ENCODE assay signal across 29 mouse cellular contexts in genomic region chr1:45868050-45868449, GRCm38 (mm10). TPM values are rescaled to one million over a fixed set of nuclear protein-coding genes. Genes with fewer than 3 reads are reported as not detected.
DNase-seq lines count a peak whose midpoint lies in the region; ATAC-seq and TF ChIP-seq lines count a peak whose summit lies in the region.
"Had no signal": no experiment of that assay in that cellular context is flagged by ENCODE, and none has a peak within 500 bp of the region (broad histone marks: within the 10 kb centered on the region; RNA-seq: fewer than 3 reads in every experiment).

No protein-coding gene starts in this region.

- no peaks in the 10 kb centered on the region for H3K36me3 ChIP-seq in heart, embryonic 13.5 days
- no peaks in the 10 kb centered on the region for H3K36me3 ChIP-seq in kidney, postnatal 0 days (ENCODE audit: insufficient read depth, low read length)
- H3K36me3 ChIP-seq in spleen, adult 2 months (ENCODE audit: control insufficient read depth, insufficient read depth, low read length): no peaks in the 10 kb centered on the region
- no peaks in the 10 kb centered on the region for H3K36me3 ChIP-seq in stomach, postnatal 0 days (ENCODE audit: control insufficient read depth, insufficient read depth, low read length)
- H3K36me3 ChIP-seq: embryonic facial prominence, embryonic 15.5 days; forebrain, embryonic 10.5 days; G1E; hindbrain, embryonic 10.5 days; limb, embryonic 12.5 days; midbrain, embryonic 15.5 days had no signal

- no peak for TF ChIP-seq EP300 in stomach, postnatal 0 days (optimal IDR thresholded peaks at IDR 0.05)

- no peak overlapping the region for H3K4me2 ChIP-seq in heart, embryonic 13.5 days
- H3K4me2 ChIP-seq in kidney, postnatal 0 days (ENCODE audit: low read length): no peak overlapping the region
- no peak overlapping the region for H3K4me2 ChIP-seq in stomach, postnatal 0 days (replicated peaks; ENCODE audit: low read depth)
- H3K4me2 ChIP-seq: embryonic facial prominence, embryonic 15.5 days; limb, embryonic 12.5 days; midbrain, embryonic 15.5 days had no signal

- no peak for ATAC-seq in heart, embryonic 13.5 days (ENCODE audit: extremely low read depth, insufficient number of reproducible peaks, low FRiP score, low TSS enrichment)
- peak; percentile 26; the same call in 1 of the 2 replicates for ATAC-seq in kidney, postnatal 0 days (replicated peaks; ENCODE audit: low FRiP score, low read depth)
- no peak for ATAC-seq in stomach, postnatal 0 days (ENCODE audit: low FRiP score, low TSS enrichment)
- ATAC-seq: activated CD4-positive, CD25-positive, alpha-beta regulatory T cell, adult 4 months; forebrain, postnatal 0 days; midbrain, embryonic 15.5 days had no signal

- WGBS in heart, embryonic 13.5 days: 67% methylated on average over 1 of the region's 1 CpGs
- 35% methylated on average over 1 of the region's 1 CpGs for WGBS in kidney, postnatal 0 days
- WGBS in spleen, adult 2 months: 91% methylated on average over 1 of the region's 1 CpGs
- 44% methylated on average over 1 of the region's 1 CpGs for whole genome bisulfite sequencing in stomach, postnatal 0 days

- H3K9ac ChIP-seq in heart, embryonic 13.5 days: no peak overlapping the region
- H3K9ac ChIP-seq in kidney, postnatal 0 days (ENCODE audit: low read depth, low read length): no peak overlapping the region
- H3K9ac ChIP-seq in stomach, postnatal 0 days (ENCODE audit: low read length): no peak overlapping the region
- H3K9ac ChIP-seq: embryonic facial prominence, embryonic 15.5 days; forebrain, postnatal 0 days; limb, embryonic 12.5 days; midbrain, embryonic 15.5 days had no signal

- peak overlapping the region; percentile 33; the same call in 1 of the 2 replicates for H3K27ac ChIP-seq in heart, embryonic 13.5 days (replicated peaks)
- peak overlapping the region; percentile 62 for H3K27ac ChIP-seq in kidney, postnatal 0 days
- H3K27ac ChIP-seq in spleen, adult 2 months (ENCODE audit: insufficient read depth, low read length): peak overlapping the region; percentile 46; the same call in 1 of the 2 replicates
- 0 out of 2 replicates have a peak overlapping the region, but pooled peaks have one; percentile 20 for H3K27ac ChIP-seq in stomach, postnatal 0 days (replicated peaks)
- H3K27ac ChIP-seq: embryonic facial prominence, embryonic 15.5 days; forebrain, embryonic 10.5 days; hindbrain, embryonic 10.5 days; limb, embryonic 12.5 days; midbrain, embryonic 15.5 days had no signal

- H3K4me3 ChIP-seq in heart, embryonic 13.5 days: no peak overlapping the region
- no peak overlapping the region for H3K4me3 ChIP-seq in kidney, postnatal 0 days (replicated peaks; ENCODE audit: low read depth, low read length)
- no peak overlapping the region for H3K4me3 ChIP-seq in spleen, adult 2 months (ENCODE audit: extremely low read depth, insufficient read depth, insufficient read length)
- H3K4me3 ChIP-seq in stomach, postnatal 0 days (ENCODE audit: low read depth, low read length): no peak overlapping the region
- H3K4me3 ChIP-seq: embryonic facial prominence, embryonic 15.5 days; forebrain, embryonic 10.5 days; hindbrain, embryonic 10.5 days; limb, embryonic 12.5 days; midbrain, embryonic 15.5 days; myocyte had no signal

- peaks cover 49% of the 10 kb centered on the region for H3K4me1 ChIP-seq in heart, embryonic 13.5 days
- H3K4me1 ChIP-seq in kidney, postnatal 0 days (replicated peaks; ENCODE audit: insufficient read depth, low read length): peaks cover 7% of the 10 kb centered on the region
- no peaks in the 10 kb centered on the region for H3K4me1 ChIP-seq in spleen, adult 2 months (ENCODE audit: control insufficient read depth, insufficient read depth, insufficient read length)
- no peaks in the 10 kb centered on the region for H3K4me1 ChIP-seq in stomach, postnatal 0 days (replicated peaks; ENCODE audit: control insufficient read depth, insufficient read depth)
- H3K4me1 ChIP-seq: midbrain, embryonic 15.5 days had no signal

- peaks cover 2% of the 10 kb centered on the region for H3K9me3 ChIP-seq in heart, embryonic 13.5 days
- H3K9me3 ChIP-seq in kidney, postnatal 0 days (replicated peaks; ENCODE audit: low read length): no peaks in the 10 kb centered on the region
- H3K9me3 ChIP-seq in stomach, postnatal 0 days (ENCODE audit: control insufficient read depth, low read length): no peaks in the 10 kb centered on the region
- H3K9me3 ChIP-seq: embryonic facial prominence, embryonic 15.5 days; midbrain, embryonic 15.5 days had no signal

- no peaks in the 10 kb centered on the region for H3K27me3 ChIP-seq in heart, embryonic 13.5 days (replicated peaks)
- no peaks in the 10 kb centered on the region for H3K27me3 ChIP-seq in kidney, postnatal 0 days (ENCODE audit: insufficient read depth, low read length)
- H3K27me3 ChIP-seq in spleen, adult 2 months (ENCODE audit: control insufficient read depth, insufficient read depth, low read length): no peaks in the 10 kb centered on the region
- no peaks in the 10 kb centered on the region for H3K27me3 ChIP-seq in stomach, postnatal 0 days (ENCODE audit: control insufficient read depth, insufficient read depth, low read length)
- H3K27me3 ChIP-seq: embryonic facial prominence, embryonic 15.5 days; limb, embryonic 12.5 days; midbrain, embryonic 15.5 days had no signal

- TF ChIP-seq POLR2A in spleen, adult 2 months (IDR thresholded peaks at IDR 0.05; ENCODE audit: low read depth, low read length): no peak

- no peak for DNase-seq in heart, postnatal 4 days
- peak; percentile 92 for DNase-seq in kidney, postnatal 0 days (ENCODE audit: low spot score)
- no peak for DNase-seq in kidney, adult 9 months
- DNase-seq in spleen, adult 2 months (ENCODE audit: low read depth in 1 of 2, low spot score in 2 of 2): no peak
- no peak for DNase-seq in spleen, postnatal 4 days (ENCODE audit: low spot score in 2 of 2)
- no peak for DNase-seq in stomach, postnatal 0 days (ENCODE audit: low spot score)
- DNase-seq in thymus, postnatal 0 days (ENCODE audit: low spot score): no peak
- DNase-seq: adrenal gland, postnatal 14 days; cerebellum, adult 11-12 months; cerebellum, postnatal 25 days; forebrain, postnatal 0 days; lung, adult 2 months; thymus, postnatal 14 days had no signal

- no peak for TF ChIP-seq CTCF in kidney, postnatal 0 days (IDR thresholded peaks at IDR 0.05; ENCODE audit: low read depth)
- TF ChIP-seq CTCF in spleen, adult 2 months (IDR thresholded peaks at IDR 0.05; ENCODE audit: extremely low read depth, insufficient read depth, insufficient read length, insufficient replicate concordance): no peak
- no peak for TF ChIP-seq CTCF in stomach, postnatal 0 days (IDR thresholded peaks at IDR 0.05; ENCODE audit: low read depth)

RNA-seq across cellular contexts. Expression of gene Gm5269, which starts 22.0 kb away (rescaled TPM):
- not detected in 2 replicates for polyA plus RNA-seq in heart, embryonic 13.5 days (2015; fragmentation: Nextera tagmentation; extraction: Ambion mirVana)
- not detected for total RNA-seq in heart, postnatal 4 days (2021)
- not detected in 2 replicates for polyA plus RNA-seq in kidney, postnatal 0 days (2015; fragmentation: Nextera tagmentation; extraction: Ambion mirVana)
- polyA plus RNA-seq in spleen, adult 2 months (2012; rRNA removed): not detected in 2 replicates
- not detected in 2 replicates for polyA plus RNA-seq in stomach, postnatal 0 days (2015; fragmentation: Nextera tagmentation; extraction: Ambion mirVana)
- not detected in 2 replicates for polyA plus RNA-seq in thymus, postnatal 0 days (2015; fragmentation: Nextera tagmentation; extraction: Ambion mirVana)
- total RNA-seq: adrenal gland, postnatal 14 days; forebrain, postnatal 0 days; G1E; gastrocnemius, postnatal 4 days; layer of hippocampus, postnatal 25 days; left cerebral cortex, postnatal 10 days; megakaryocyte-erythroid progenitor cell, adult 5-6 weeks had no signal
- polyA plus RNA-seq: activated CD4-positive, CD25-positive, alpha-beta regulatory T cell, adult 4 months; embryonic facial prominence, embryonic 15.5 days; forebrain, embryonic 10.5 days; forebrain, postnatal 0 days; G1E; heart, embryonic 14.5 days; hindbrain, embryonic 10.5 days; large intestine, adult 2 months; limb, embryonic 12.5 days; lung, adult 2 months; midbrain, embryonic 15.5 days; myocyte; neural tube, embryonic 14.5 days had no signal

RNA-seq across cellular contexts. Expression of gene Slc40a1, which starts 58.3 kb away (rescaled TPM):
- polyA plus RNA-seq in heart, embryonic 13.5 days (2015; fragmentation: Nextera tagmentation; extraction: Ambion mirVana): 19.4 and 20.8 TPM in 2 replicates
- total RNA-seq in heart, postnatal 4 days (2021): 10 to 100 TPM; 12.9 to 14.0 TPM
- 119 and 139 TPM in 2 replicates for polyA plus RNA-seq in kidney, postnatal 0 days (2015; fragmentation: Nextera tagmentation; extraction: Ambion mirVana)
- polyA plus RNA-seq in spleen, adult 2 months (2012; rRNA removed): 37.9 and 62.6 TPM in 2 replicates
- polyA plus RNA-seq in stomach, postnatal 0 days (2015; fragmentation: Nextera tagmentation; extraction: Ambion mirVana): 54.2 and 65.5 TPM in 2 replicates
- 30.1 and 36.2 TPM in 2 replicates for polyA plus RNA-seq in thymus, postnatal 0 days (2015; fragmentation: Nextera tagmentation; extraction: Ambion mirVana)
